Mouse (Mus musculus): ENCODE data around the gene Tstd3.

DNA sequence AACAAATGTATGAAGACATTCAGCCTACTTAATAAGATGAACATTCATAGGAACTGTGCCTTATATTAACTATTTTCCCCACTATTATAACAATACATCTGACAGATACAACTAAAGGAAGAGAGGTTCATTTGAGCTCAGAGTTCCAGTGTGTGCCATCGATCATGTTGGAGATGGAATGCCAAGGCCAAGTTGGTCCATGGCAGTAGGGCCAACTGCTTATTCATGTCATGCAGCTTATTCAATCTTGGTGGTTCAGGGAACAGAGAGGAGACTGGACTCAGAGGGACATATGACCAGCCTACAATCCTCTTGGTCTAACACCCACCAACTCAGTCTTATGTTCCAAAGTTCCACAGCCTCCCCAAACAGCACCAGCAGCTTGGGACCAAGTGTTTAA lies 34.0 kb upstream of the Tstd3 start:
- TF ChIP-seq CTCF (IDR thresholded peaks at IDR 0.05; ENCODE audit: control insufficient read depth, insufficient read depth, low read length) (no peak), POLR2A (IDR thresholded peaks at IDR 0.05; ENCODE audit: borderline replicate concordance, control insufficient read depth, low read depth, low read length) (no peak)
